Mouse (Mus musculus) cerebellum, adult 2 months (tissue): ENCODE results near the gene Emilin2.

Experiments
- CTCF ChIP-seq: fragments of 200-500 bp; IDR thresholded peaks from 2 replicates; pipeline ENCODE4 v1.5.1; 2011; ENCODE audit warnings: low read depth, mild to moderate bottlenecking, control low read depth, low read length, moderate library complexity, borderline replicate concordance; ENCODE audit not compliant: insufficient read depth
- POLR2A ChIP-seq: fragments of 200-500 bp; IDR thresholded peaks from 2 replicates; pipeline ENCODE4 v1.6.1; 2011; ENCODE audit warnings: low read length, control low read depth, borderline replicate concordance; ENCODE audit not compliant: insufficient read depth

GRCm38 (mm10) chr17:71289572-71290176 is 22.1 kb downstream of the Emilin2 start:
- TF ChIP-seq CTCF (no peak), POLR2A (no peak)
